Mouse (Mus musculus) intestine, embryonic 14.5 days (tissue): ENCODE data around the gene Cnr2. TPM values are rescaled to one million over a fixed set of nuclear protein-coding genes. Genes with fewer than 3 reads are reported as not detected.
A peak's percentile ranks its signal among the peaks of the same experiment; 100 is the strongest.

Source experiments
- ATAC-seq: fragments of 200-750 bp; cut with Nextera tagmentation; replicated peaks from 2 replicates; pipeline ENCODE4 v1.8.0; 2017; ENCODE audit warnings: low read depth, moderate number of reproducible peaks, moderate TSS enrichment, moderate library complexity; ENCODE audit not compliant: low FRiP score, low TSS enrichment
- DNase-seq: peaks from one replicate; pipeline ENCODE4 v3.0.0-alpha.2; 2018; ENCODE audit warnings: low spot score
- H3K27ac ChIP-seq: fragments of 300-500 bp; sonication (generic); 2 replicates; pipeline ENCODE4 v1.5.1; 2014; ENCODE audit warnings: low read depth, mild to moderate bottlenecking, control low read depth
- H3K27me3 ChIP-seq: fragments of 300-500 bp; sonication (generic); replicated peaks from 2 replicates; pipeline ENCODE4 v1.6.1; 2014; ENCODE audit warnings: low read length, control low read depth; ENCODE audit not compliant: control insufficient read depth, insufficient read depth
- H3K36me3 ChIP-seq: fragments of 300-500 bp; sonication (generic); 2 replicates; pipeline ENCODE4 v1.6.1; 2014; ENCODE audit warnings: low read length, control low read depth; ENCODE audit not compliant: control insufficient read depth, insufficient read depth
- H3K4me1 ChIP-seq: fragments of 300-500 bp; sonication (generic); replicated peaks from 2 replicates; pipeline ENCODE4 v1.6.1; 2014; ENCODE audit warnings: low read length, control low read depth, mixed read lengths; ENCODE audit not compliant: control insufficient read depth, insufficient read depth
- H3K4me2 ChIP-seq: fragments of 300-500 bp; sonication (generic); 2 replicates; pipeline ENCODE4 v1.6.1; 2014; ENCODE audit warnings: low read length
- H3K4me3 ChIP-seq: fragments of 300-500 bp; sonication (generic); 2 replicates; pipeline ENCODE4 v1.5.1; 2014; ENCODE audit warnings: low read depth, low read length, control low read depth, mixed read lengths
- H3K9ac ChIP-seq: fragments of 300-500 bp; sonication (generic); 2 replicates; pipeline ENCODE4 v1.6.1; 2014; ENCODE audit warnings: mild to moderate bottlenecking, low read length
- H3K9me3 ChIP-seq: fragments of 300-500 bp; sonication (generic); 2 replicates; pipeline ENCODE4 v1.6.1; 2016; ENCODE audit warnings: low read length, control low read depth; ENCODE audit not compliant: control insufficient read depth
- WGBS: fragments of 180-500 bp; shearing (Covaris S2); extraction: QIAGEN DNeasy Blood & Tissue Kit; methylation state at CpG from one replicate; pipeline ENCODE4 v1.1.7; 2014; 5-methylcytosine and 5-hydroxymethylcytosine counted together
- polyA plus RNA-seq: library from polyadenylated mRNA; unstranded; fragments of >200 nt; fragmentation: Nextera tagmentation; extraction: Ambion mirVana; gene quantifications from 2 replicates; pipeline ENCODE4 v1.2.1, GENCODE M21; 2014

Cnr2 gene
- polyA plus RNA-seq, 1 experiment from 2014 or later, result 0.24 TPM

DNA sequence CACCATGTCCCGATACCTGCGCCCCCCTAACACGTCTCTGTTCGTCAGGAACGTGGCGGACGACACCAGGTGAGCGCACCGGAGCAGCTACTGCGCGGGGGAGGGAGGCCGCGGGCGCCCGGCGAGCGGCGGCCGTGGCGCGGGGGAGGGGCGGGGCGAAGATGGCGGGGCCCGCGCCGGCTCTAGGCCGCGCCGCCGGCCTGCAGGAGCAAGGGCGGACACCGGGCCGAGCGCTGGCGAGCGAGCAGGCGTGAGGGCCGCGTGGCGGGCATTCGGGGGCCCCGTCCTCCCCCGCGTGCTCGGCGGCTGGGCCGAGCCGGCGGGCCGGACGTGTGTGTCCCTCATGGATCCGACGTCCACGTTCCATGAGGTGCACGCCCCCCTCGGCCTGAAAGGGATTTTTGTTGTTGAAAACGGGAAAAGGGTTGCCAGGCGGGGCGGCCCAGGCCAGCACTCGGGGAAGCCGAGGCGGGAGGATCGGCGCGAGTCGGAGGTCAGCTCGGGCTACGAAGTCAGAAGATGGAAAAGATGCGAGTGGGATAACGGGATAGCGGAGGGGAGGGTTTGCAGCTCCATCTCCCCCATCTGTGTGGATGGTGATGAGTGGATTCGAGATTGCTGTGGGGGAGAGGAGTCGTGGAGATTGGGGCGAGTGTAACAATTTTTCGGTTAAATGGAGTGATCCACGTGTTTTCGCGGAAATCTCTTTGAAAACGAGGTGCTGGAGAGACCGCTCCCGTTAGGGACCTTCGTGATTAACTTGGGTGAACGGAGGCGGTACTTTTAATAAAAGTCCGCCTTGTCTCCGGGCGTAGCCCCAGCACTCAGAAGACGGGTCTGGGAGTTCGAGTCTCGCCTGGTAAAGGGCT is 38.7 kb upstream of the Cnr2 start:
- DNase-seq (peak; percentile 87), ATAC-seq (peak; percentile 70)
- peak overlapping the region; percentile 87 for H3K4me2 ChIP-seq
- WGBS, result under 1% methylated on average over 71 of the region's 91 CpGs
- no peaks in the 10 kb centered on the region for H3K9me3 ChIP-seq
- no peaks in the 10 kb centered on the region for H3K27me3 ChIP-seq
- H3K27ac ChIP-seq, result peak overlapping the region; percentile 99
- peaks cover 38% of the 10 kb centered on the region for H3K4me1 ChIP-seq
- peak overlapping the region; percentile 97 for H3K9ac ChIP-seq
- H3K36me3 ChIP-seq, result peaks cover 22% of the 10 kb centered on the region
- H3K4me3 ChIP-seq, result peak overlapping the region; percentile 95

- Histone ChIP-seq H3K27ac (no peak overlapping the region), H3K9ac (peak overlapping the region; percentile 97), H3K4me1 (peaks cover 40% of the 10 kb centered on the region), H3K4me3 (peak overlapping the region; percentile 95), H3K4me2 (peak overlapping the region; percentile 87), H3K36me3 (peaks cover 35% of the 10 kb centered on the region), H3K9me3 (no peaks in the 10 kb centered on the region), H3K27me3 (no peaks in the 10 kb centered on the region)
- WGBS, result 4% methylated on average over 7 of the region's 7 CpGs
- DNase-seq (peak; percentile 58), ATAC-seq (no peak)
These were observed 37.5 kb upstream of the Cnr2 start for GRCm38 (mm10) chr4:135857597-135858186.

GRCm38 (mm10) chr4:135868996-135869395 is 26.2 kb upstream of the Cnr2 start:
- Histone ChIP-seq H3K4me2 (no peak overlapping the region), H3K9ac (no peak overlapping the region), H3K27ac (no peak overlapping the region), H3K9me3 (no peaks in the 10 kb centered on the region), H3K4me3 (no peak overlapping the region), H3K36me3 (peaks cover 50% of the 10 kb centered on the region), H3K27me3 (no peaks in the 10 kb centered on the region), H3K4me1 (peaks cover 14% of the 10 kb centered on the region; the same call in 1 of the 2 replicates)
- no peak for ATAC-seq
- peak; percentile 50 for DNase-seq
- WGBS, result 68% methylated on average over 2 of the region's 2 CpGs

DNA sequence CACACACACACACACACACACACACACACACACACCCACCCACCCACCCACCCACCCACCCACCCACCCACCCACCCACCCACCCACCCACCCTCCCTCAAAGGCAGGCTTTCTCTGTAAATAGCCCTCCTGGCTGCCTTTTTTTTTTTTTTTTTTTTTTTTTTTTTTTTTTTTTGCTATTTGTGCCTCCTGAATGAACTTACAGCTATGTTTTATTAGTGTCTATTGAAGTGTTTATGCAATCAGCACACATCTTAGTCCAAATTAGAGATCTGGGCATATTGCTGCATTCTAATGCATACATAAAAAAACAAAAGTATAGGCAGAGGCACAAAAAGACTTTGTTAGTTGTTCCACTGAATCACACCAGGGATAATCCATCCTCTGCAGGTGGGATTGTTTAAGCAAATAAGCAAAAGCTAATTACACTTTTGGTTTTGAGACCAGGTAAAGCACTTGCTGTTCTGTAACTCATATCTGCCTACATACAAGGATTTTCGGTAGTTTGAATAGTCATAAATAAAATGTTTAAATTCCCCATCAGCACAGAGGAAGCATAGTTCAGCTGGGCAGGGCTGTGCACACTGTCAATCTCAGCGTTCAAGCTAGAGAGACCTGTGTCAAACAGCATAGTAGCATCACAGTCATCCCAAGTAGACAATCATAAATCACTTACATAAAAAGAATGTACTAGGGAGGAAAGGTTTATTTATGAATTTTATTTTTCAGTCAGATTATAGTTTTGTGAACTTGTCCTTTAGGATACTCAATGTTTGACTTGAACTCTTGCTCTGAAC is 24.8 kb upstream of the Cnr2 start:
- no peak for DNase-seq
- Histone ChIP-seq H3K9me3 (no peaks in the 10 kb centered on the region), H3K4me1 (peaks cover 23% of the 10 kb centered on the region), H3K4me2 (peak overlapping the region; percentile 71), H3K9ac (no peak overlapping the region), H3K27me3 (no peaks in the 10 kb centered on the region), H3K36me3 (peaks cover 50% of the 10 kb centered on the region), H3K4me3 (peak overlapping the region; percentile 17), H3K27ac (no peak overlapping the region)
- 29% methylated on average over 2 of the region's 2 CpGs for WGBS
- ATAC-seq, result no peak

DNA sequence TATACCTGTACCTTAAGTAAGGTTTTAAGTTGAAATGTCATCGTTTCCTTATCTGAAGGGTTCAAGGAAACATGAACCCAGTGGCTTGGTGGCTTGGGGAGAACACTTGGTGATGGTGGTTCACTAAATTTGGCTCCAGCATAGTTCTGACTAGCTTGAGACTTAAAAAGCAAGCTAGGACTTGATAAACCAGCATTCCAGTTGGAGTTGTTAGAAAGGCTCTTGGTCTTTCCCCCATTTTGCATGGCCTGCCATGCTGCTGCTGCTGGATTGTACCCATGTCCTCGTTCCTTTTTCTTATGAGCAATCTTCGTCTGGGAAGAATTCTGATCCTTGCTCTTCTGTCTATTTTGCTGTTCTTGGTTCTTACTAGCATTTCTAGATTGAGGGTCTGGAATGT is 23.2 kb upstream of the Cnr2 start:
- peaks cover 37% of the 10 kb centered on the region for H3K36me3 ChIP-seq
- peaks cover 38% of the 10 kb centered on the region for H3K4me1 ChIP-seq
- H3K27ac ChIP-seq, result no peak overlapping the region
- H3K27me3 ChIP-seq, result no peaks in the 10 kb centered on the region
- H3K4me2 ChIP-seq, result peak overlapping the region; percentile 71
- H3K9me3 ChIP-seq, result no peaks in the 10 kb centered on the region
- H3K4me3 ChIP-seq, result peak overlapping the region; percentile 90
- 35% methylated on average over 3 of the region's 3 CpGs for WGBS
- no peak for ATAC-seq
- H3K9ac ChIP-seq, result peak overlapping the region; percentile 99
- DNase-seq, result no peak

DNA sequence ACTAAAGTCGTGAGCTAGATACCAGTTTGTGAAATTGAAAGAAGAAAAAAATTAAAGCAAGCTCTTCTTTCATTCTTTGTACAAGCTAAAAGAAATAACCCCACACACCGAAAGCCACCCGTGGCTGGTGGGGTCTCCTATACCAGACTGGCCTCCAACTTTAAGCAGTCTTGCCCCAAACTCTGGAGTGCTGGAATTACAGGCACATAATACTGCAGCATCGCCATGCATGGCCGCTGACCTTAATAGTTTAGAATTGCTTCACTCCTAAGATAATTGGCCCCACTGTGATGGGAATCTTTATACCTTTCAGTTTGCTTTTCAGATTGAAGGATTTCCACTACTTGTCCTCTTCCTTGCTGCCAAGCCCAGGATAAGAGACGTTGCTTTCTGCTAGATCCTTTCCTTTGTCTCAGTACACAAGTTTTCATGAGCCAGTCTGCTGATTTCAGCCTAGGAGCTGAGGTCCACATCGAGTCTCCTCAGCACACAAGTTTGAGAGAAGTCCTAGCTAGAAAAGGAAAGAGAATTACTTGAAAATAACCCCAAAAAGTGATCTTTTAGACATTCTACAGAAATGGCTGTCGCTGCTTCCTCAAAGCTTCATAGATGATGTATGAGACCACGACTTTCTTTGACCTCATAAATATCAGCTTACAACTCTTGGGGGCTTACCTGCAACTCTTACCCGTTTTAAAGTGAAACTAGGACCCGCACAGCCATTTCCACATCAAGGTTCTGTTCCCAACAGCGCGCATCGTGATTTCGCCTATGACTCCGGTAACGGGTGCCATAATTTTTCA is 22.4 kb upstream of the Cnr2 start:
- ATAC-seq (no peak), DNase-seq (no peak)
- H3K36me3 ChIP-seq, result peaks cover 36% of the 10 kb centered on the region
- H3K27me3 ChIP-seq, result no peaks in the 10 kb centered on the region
- WGBS, result 8% methylated on average over 17 of the region's 17 CpGs
- H3K9me3 ChIP-seq, result no peaks in the 10 kb centered on the region
- H3K4me3 ChIP-seq, result peak overlapping the region; percentile 90
- peak overlapping the region; percentile 71 for H3K4me2 ChIP-seq
- peak overlapping the region; percentile 100 for H3K27ac ChIP-seq
- peaks cover 39% of the 10 kb centered on the region for H3K4me1 ChIP-seq
- peak overlapping the region; percentile 99 for H3K9ac ChIP-seq

DNA sequence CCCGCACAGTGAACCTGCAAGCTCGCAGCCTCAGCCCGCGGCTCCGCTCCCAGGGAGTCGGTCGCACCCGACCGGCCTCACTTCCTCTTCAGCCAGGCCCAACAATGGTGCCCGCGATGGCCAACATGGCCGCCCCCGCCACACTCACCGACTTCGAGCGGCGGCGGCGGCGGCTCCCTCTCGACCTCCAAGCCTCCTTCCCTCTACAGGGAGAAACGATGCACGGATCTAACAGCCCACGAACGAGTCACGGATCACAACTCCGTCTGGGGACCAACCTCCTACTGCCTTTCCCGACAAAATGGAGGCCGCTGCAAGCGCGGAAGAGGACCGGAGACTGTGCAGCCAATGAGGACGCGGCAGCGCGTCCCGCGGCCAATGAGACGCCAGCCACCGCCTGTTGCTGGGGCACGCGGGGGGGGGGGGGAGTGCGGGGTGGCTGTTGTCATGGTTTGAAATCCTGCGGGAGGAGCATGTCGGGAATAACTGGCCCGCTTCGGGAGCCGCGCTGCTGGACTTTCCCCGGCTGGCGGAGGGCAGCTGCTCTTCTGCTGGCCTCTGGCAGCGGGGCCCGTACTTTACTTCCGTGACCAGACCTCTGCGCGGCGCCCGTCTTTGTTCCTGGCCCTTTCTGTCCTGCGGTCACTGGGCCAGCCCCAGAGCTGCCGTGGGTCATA is 21.5 kb upstream of the Cnr2 start, which contains the start of gene Pnrc2:
Pnrc2 (minus strand) TSS at position 325 of the 677 bp plus-strand sequence.
- Histone ChIP-seq H3K4me1 (peaks cover 39% of the 10 kb centered on the region), H3K4me3 (peak within 1 kb of the TSS; percentile 90), H3K27me3 (no peaks in the 10 kb centered on the region), H3K9me3 (no peaks in the 10 kb centered on the region), H3K27ac (peak within 1 kb of the TSS; percentile 100), H3K4me2 (peak within 1 kb of the TSS; percentile 71), H3K36me3 (peaks cover 35% of the 10 kb centered on the region), H3K9ac (peak within 1 kb of the TSS; percentile 99)
- ATAC-seq (peak; percentile 93), DNase-seq (peak; percentile 95)
- under 1% methylated on average over 58 of the region's 60 CpGs for WGBS
